Mouse (Mus musculus) cerebral cortex, adult 2 months (tissue): Measurements from ENCODE around the gene Znrd1as.

Experiments used
- WGBS: fragments of 180-500 bp; shearing (Covaris S2); methylation state at CpG from one replicate; pipeline ENCODE4 v1.1.7; 2018; 5-methylcytosine and 5-hydroxymethylcytosine counted together

The Znrd1as gene

DNA sequence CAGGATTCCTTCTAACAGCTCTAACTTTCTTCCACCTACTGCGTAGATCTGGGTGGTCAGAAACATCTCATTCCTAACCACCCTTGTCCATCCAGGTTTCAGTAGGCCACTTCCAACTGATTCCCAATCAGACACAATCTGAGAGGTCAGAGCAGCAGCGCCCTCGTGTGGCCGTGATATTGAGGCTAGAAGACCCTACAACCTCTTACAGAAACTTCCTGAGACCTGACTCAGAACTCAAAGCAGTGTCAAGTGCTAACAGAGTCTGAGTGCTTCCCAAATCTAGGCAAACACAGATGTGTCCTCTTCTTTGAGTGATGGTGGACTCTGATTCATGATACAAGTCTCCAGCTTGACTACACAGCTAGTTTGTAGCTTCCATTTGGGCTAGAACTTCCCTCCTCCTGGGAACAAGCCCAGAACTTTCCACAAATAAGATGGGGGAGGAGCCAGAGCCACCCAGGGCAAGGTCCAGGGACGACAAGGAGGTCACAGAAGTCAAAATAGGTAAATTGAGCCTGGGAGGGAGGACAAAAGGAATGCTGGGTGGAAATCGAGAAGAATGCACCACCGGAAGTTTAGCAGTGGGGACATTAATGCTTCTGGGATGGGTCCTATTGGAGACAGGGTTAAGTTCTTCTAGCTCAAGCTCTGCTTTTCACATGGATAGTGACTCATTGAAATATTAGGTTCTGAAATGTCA lies 38.8 kb downstream of the Znrd1as start:
- WGBS, result 34% methylated on average over 7 of the region's 7 CpGs

DNA sequence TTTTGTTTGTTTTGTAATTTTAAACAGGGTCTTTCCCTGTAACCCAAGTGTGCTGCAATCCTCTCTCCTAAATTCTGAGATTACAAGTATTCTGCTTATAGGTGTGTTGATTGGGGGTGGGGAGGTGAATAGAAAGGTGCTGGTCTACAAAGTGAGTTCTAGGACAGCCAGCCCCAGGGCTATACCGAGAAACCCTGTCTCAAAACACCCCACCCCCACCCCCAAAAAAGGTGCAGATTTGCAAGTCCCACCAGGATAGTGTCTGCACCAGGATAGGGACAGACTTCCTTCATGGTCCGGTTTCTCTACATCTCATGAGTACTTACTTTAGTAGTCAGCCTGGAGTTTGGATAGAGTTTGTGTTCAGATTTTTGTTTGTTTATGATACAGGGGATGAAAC lies 40.1 kb downstream of the Znrd1as start:
- WGBS, result 79% methylated on average over 2 of the region's 2 CpGs

DNA sequence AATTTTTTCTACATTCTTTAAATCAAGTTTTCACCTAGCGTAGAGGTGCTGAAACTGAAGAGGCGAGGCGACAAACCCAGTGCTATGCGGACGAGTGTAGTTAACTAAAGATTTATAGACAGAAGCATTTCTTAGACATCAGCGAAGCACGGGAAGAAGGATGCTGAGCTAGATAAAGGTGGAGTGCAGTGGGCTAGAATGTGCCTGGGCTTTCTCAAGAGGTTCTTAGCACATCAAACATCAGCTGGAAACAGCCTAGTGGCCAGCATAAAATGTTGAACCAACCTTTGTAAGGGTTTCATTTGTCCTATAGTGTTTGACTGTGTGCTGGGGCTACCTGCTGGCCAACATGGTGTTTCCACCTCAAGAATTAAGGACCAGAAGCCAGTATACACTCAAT lies 42.5 kb downstream of the Znrd1as start, which contains the start of gene Zfp57:
Zfp57 (plus strand) TSS at position 301 of the 400 bp plus-strand sequence.
- 90% methylated on average over 7 of the region's 7 CpGs for WGBS

DNA sequence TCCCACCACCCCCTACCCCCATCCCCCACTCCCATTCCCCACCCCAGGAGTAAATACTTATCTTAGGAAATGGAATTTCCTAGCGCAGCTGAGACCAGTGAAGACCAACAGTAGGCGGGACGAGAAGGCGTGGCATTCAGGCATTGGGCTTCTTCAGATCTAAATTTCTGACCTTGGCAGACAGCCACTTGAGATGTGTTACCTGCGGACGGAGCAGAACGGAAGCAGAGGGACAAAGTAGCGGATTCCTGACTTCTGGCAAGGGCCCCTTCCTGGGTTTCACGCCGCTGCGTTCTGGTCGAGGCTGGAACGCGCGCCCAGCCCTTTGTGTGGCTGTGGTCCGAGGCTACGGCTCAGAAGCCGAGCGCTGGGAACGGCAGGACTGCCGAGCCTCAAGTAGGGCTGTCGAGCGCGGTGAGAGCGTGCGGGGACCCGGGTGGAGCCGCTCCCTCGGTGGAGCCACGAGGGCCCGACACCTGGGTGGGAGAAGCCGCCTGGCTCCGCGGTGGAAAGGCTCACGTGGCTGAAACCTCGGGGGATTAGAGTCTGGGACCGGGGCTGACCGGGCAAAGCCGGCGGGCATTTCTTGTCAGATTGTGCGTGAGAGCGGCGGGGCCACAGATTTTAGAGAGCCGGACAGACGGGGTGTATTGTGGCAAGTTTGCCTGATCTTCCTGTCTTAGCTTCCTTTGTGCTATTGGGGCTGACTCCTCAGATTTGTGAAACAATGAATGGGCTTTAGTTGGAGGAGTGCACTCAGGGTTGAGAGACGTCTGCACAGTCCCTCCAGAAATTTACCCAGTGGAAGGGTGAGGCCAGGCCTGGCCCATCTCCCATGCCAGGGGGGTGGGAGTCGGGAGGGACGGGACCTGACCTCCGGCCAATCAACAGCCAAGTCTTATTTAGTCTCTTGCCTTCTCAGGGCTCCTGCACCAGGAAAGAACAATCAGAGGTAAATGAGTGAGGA lies 44.3 kb downstream of the Znrd1as start:
- WGBS, result 1% methylated on average over 49 of the region's 49 CpGs

DNA sequence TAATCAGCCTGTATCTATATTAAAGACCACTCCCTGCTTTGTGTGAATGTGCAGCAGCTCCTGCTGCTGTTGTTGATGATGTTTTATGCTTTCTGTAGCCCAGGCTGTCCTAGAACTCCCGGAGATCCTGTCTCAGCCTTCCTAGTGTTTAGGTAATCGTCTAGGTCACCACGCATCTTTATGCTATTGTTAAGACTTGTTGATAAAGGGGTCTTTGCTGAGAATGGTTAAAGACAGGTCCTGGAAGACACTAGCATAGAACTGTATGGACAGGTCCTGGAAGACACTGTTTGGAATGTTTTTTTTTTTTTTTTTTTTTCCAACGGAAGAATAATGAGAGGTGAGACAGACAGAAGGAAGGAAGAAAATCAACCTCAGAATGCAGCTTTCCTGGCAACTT lies 45.0 kb downstream of the Znrd1as start:
- 34% methylated on average over 4 of the region's 4 CpGs for WGBS

DNA sequence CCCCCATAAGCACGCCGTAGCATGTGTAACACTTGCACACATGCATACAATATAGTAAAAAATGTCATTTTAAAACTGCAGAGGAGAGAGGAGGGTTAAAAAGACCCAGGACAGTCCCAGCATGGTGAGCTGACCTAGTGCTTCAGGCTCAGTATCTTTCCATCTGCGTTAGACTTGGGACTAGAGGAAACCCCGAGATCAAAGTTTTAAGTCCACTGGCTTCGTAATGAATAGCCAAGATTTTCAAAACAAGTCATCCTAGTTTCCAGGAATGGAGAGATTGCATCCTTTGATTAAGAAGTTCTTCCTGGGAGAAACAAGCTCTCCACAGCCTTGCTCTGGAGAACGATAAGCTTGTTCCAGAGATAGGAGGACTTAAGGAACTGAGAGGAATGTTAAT lies 49.8 kb downstream of the Znrd1as start:
- WGBS, result 87% methylated on average over 6 of the region's 6 CpGs

DNA sequence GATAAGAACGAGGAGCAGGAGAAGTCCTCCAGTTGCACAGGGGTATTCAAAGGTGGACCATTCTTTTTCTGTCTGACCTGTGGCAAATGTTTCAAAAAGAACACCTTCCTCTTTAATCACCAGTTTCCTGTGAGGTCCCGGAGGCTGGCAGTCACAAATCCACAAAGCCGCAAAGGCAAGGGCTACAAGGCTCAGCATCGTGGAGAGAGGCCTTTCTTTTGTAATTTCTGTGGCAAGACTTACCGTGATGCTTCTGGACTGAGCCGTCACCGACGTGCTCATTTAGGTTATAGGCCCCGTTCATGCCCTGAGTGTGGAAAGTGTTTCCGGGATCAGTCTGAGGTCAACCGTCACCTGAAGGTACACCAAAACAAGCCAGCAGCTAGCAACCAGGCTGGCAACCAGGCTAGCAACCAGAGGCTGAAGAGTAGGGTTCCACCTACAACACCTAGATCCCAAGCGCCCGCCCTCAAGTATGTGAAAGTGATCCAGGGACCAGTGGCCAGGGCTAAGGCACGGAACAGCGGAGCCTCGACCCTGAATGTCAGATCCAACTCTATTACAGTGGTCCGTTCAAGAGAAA lies 51.2 kb downstream of the Znrd1as start:
- WGBS, result 93% methylated on average over 17 of the region's 17 CpGs

DNA sequence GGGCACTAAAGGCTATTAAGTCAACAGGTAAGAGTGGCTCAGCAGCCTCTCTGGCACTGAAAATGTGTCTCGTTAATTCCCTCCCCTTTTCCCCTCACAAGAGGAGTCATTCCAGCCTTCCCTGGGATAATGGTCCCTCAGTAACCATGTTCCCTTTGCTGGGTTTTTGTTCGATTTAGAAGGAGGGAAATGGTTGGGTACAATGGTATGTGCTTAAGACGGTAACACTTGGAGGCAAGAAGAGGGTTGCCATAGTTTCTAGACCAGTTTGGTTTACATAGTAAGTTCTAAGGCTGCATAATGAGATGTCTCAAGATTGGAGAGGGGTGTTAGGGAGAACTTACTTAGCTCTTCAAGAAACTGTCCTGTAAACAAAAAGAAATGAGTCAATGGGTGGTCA lies 53.3 kb downstream of the Znrd1as start:
- WGBS, result 66% methylated on average over 3 of the region's 3 CpGs

DNA sequence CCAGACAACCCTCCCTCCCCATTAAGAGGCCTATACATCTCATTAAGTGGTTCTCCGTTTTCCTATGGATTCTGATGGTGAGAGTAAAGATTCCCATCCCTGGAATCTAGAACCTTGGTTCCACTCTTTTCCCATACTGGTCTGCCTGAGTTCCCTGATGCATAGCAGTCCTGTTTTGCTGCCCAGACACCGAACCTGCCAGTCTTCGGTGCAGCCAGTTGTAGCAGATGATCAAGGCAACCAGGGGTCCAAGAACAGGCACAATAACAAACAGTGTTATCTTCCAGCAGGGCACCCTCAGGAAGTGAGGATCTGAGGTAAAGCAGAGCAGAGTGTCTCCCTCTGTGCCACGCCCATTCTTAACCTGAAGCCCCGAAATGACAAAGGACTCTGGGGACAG lies 53.7 kb downstream of the Znrd1as start:
- WGBS, result 81% methylated on average over 5 of the region's 5 CpGs
